Mouse (Mus musculus) embryo, embryonic 11.5 days (tissue): ENCODE data around the gene Ptrhd1.

Experiments used
- DNase-seq: peaks from one replicate; pipeline ENCODE4 v3.0.0-alpha.2; 2012; ENCODE audit warnings: low read depth, low spot score

The Ptrhd1 gene

DNA sequence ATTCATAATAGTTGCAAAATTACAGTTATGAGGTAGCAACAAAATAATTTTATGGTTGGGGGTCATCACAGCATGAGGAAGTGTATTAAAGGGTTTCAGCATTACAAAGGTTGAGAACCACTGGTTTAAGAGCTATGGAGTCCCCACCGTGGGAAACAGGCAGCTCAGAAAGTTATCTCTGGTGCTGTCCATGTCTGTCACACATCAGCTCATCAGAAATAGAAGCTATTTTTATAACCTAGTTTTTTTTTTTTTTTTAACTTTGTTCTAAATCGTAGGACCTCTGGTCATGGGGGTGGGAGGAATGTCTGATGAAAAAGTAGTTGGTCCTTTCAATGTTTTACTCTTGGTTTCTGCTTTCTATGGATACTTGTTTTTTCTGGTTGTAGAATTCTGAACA lies 10.0 kb downstream of the Ptrhd1 start:
- no peak for DNase-seq

DNA sequence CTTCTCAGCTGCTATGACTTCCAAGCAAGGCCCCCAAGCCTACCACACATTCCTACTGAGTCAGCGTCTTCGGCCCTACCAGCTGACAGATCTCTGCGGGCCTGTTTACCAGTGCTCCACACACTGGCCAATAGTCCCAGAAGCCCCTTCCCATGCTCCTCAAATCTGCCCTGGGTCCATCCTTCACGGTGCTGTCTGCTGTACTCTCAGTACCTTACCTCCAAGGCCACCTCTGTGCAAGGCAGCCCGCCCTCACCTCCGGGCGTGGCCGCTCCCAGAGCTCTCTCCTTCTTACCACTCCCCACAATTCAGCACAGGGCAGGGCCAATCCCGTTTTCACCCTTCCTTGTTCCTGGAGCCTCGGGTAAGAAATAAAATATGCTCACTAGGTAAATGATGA lies 11.9 kb downstream of the Ptrhd1 start:
- no peak for DNase-seq

DNA sequence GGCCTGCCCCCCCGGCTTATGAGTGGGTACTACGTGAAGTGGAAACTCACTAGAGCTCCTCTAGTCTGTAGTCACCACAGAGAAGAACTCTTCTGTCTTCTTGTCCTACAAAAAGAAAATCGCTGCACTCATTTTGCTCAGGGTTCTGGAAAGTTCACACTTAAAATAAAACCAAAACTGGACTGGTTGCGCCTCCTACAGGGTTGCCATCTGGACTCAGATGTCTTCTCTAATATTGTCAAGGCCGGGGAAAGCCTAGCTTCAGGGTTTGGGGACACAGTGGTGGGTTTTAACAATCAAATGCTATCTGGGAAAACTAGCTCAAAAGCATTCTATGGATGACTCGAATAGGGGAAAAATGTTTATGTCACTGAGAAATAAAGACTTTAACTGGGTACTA lies 16.0 kb downstream of the Ptrhd1 start:
- DNase-seq, result no peak

DNA sequence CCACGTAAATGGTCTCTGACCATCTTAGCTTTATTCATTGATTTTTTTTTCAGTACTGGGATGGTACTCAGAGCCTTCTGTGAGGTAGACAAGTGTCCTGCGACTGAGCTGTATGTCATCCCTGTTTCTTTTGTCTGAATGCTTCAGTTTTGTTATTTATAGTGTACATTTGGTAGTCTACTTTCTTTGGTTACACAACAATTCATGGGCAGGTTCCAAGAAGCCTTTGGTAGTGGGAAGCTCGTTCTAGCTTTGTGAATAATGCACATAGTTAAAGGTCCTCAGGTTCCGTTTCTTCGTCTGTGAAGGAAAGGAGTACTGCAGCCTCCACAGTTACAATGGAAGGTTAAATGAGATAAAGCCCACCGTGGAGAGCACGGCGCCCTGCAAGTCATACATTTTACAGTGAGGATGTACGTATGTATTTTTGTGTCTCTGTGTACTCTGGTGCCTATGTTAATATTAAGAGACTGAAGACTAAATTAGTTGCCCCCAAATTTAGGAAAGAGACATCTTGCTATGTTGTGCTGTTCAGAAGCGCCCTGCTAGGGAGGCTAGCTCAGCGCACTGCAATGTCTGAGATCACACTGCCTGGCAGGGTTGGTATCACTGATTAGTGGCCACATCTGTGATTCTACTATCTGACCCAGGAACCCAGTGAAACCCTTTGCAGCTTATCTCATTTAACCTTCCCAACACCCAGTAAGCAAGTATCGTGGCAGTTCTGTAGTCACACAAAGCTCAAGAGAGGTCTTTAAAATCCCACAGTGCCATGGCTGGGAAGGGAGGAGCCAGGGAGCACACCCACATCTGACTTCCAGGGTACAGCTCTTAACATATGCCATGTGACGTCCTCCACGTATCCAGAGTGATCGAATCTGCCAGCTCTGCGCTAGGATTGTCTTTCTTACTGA lies 19.2 kb downstream of the Ptrhd1 start:
- no peak for DNase-seq

DNA sequence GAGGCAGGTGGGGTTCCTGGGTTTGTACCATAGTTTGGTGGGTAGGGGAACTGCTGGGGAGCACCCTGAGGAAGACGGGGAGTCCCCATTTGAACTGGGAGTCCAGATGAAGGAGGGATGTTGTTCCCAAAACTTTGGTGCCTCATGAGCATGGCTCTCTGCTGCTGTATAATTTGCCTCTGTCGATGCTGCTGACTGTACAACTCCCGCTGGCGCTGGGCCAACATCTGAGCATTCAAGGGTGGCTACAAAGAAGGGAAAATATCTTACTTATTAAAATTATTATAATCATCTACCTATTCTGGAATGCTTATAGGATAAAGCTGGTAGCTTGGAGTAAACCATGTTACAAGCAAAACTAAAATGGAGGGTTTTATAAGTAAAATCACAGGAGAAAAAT lies 33.9 kb downstream of the Ptrhd1 start:
- no peak for DNase-seq

DNA sequence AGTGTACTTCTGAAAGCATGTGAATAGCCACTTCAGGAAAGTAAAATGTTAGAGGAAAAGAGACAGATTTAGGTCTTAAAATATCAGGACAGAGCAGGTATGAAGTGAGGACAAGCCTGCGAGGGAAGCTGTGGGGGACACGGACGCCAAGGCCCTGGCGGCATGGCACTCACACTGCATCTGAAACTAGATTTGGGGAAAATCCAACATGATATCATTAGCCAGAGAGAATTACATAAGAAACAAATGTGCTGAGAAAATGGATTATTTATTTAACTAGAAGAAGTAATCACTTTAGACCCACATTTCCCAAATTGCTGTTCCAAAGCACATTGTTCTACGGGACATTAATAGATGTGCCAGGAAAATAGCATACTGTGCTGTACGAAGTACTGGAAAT lies 37.3 kb downstream of the Ptrhd1 start:
- no peak for DNase-seq

DNA sequence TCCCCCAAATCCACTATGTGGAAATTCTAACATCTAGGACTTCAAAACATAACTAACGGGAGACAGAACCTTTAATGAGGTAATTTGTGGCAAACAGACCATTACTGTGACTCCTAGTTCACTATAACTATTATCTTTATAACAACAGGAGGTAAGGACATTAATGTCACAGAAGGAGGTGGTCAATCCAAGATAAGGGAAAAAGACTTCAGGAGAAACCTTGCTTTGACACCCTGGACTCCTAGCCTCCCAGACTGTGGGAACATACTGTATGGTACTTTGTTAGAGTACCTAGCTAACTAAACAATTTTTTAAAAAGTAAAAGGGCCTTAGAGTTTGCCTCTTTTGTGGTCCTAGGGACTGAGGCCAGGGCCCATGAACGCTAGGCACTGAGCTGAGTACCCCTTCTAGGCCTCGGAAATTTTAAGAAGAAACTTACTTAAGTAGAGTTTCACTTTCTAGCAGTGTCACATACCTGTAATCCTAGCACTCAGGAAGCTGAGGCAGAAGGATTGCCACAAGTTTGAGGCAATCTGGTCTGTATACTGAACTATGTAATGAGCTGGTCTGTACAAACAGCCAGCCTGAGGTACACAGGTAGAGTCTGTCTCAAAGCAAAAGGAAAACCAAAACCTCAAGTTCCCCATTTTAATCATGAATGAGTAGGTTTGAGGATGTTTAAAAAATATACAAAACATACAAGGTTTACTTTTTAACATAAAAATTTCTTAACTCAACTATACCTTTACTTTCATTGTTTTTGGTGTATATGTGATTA lies 45.3 kb downstream of the Ptrhd1 start:
- no peak for DNase-seq

DNA sequence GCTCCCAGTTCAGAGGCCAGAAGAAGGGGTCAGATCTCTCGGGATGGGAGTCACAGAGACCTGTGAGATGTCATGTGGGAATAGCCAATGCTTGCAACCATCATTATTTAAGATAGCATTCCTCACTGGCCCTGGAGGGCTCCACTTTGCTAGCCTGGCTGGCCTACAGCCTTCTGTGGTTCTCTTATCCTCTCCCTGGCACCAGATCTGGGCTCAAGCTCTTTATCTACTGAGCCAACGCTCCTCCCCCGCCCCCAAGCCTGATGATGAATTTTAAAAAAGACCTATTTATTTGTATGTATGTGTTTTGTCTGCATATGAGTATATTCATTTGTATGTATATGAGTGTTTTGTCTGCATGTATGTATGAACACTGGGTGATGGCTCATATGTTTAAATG lies 46.1 kb downstream of the Ptrhd1 start:
- DNase-seq, result no peak

DNA sequence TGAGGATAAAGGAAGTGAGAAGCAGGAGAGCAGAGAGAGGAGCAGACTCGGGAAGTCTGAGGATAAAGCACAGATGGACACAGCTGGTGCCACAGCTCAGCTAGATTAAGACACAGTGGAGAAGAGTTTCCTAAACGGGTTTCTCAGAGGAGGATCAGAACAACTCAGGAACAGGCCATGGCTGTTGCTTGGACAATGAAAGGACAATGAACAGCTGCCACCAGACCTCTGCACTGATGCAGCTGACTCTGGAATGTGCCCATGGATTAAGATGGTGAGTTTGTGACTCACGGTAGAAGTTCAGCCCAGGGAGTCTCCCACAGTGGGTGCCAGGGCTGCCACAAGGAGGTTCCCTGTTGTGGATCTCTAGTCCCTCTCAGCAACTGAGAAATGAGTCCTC lies 51.4 kb downstream of the Ptrhd1 start:
- no peak for DNase-seq
